Mouse (Mus musculus): ENCODE results near the gene Smarce1.

Gene Smarce1

DNA sequence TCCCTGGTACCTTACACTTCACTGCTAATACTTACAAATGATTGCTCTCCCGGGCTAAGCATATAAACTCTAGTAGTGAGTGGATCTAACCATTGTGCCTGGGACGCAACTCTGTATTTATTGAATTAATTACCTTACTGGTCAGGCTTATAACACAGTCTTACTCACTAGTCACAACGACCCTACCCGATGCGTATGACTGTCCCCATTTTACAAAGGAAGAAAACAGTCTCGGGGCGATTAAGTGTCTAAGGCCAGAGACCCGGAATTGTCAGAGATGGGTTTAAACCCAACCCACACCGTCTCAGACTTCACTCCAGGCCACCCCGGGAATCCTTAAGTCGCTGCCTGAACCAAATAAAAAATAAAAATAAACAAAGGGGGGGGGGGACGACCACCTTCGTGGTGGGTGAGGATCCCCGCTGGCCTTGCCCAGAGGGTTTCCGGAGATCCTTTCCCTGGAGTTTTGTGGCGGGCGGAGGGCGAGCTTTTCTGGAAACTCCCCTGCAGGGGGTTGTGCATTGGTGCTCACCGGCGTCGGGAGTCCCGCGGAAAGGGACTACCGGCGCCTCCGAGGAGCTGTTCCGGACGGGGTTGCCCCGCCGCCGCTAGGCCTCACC is 1.1 kb downstream of the Smarce1 start:
- DNase-seq (ENCODE audit: low read depth, low spot score): peak; percentile 30

DNA sequence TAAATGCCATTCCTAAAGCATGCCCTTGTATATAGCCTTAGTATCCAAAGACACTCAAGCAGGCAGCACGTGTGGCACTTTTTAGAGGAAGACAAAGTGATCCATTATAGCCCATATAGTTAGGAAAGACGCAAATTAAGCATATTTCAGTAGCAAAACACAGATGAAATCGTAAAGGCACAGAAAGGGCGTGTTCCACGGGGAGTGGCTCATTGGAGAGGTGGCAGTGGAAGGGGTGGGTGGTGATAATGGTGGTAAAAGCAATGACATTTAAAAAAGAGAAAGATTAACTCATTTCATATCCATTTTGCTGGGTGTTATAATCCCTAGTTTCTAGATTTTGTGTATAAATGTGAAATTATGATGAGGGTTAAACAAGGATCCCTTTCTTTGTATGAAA is 4.5 kb downstream of the Smarce1 start:
- no peak for DNase-seq (ENCODE audit: low read depth, low spot score)

DNA sequence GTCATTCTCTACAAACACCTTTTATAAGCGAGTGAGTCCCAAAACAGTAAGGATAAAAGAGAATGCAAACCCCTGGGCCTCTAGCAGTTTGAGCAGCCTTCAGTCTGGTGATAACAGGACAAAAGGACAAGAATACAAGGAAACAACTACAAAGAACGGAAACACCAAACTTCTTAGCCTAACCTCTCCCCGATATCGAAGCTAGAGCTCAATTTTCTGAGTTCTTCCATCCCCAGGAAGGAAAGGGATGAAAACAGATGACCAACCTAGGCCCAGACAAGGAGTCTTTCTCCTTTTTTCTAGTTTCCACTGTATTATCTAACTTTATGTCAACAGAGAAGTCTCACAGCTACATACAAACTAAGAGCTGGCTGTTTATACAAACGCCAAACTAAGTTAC is 7.5 kb downstream of the Smarce1 start:
- DNase-seq (ENCODE audit: low read depth, low spot score): no peak

DNA sequence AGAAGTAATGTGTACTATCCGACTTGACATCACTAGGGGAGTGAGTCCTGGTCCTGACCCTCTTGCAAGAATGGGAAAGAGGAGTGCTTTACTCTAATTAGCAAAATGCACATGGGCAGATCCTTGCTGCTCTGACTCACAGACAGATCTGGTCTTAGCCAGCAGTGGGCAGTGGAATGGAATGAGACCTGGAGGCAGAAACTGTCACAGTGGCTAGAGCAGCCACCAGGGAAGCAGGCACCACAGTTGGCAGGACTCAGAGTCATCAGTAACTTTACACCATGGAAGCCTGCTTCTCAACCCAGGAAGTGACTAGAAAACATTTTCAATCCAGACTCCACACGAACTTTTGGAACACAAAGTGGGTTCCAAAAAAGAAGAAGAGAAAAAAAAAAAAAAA is 9.0 kb downstream of the Smarce1 start:
- no peak for DNase-seq (ENCODE audit: low read depth, low spot score)

DNA sequence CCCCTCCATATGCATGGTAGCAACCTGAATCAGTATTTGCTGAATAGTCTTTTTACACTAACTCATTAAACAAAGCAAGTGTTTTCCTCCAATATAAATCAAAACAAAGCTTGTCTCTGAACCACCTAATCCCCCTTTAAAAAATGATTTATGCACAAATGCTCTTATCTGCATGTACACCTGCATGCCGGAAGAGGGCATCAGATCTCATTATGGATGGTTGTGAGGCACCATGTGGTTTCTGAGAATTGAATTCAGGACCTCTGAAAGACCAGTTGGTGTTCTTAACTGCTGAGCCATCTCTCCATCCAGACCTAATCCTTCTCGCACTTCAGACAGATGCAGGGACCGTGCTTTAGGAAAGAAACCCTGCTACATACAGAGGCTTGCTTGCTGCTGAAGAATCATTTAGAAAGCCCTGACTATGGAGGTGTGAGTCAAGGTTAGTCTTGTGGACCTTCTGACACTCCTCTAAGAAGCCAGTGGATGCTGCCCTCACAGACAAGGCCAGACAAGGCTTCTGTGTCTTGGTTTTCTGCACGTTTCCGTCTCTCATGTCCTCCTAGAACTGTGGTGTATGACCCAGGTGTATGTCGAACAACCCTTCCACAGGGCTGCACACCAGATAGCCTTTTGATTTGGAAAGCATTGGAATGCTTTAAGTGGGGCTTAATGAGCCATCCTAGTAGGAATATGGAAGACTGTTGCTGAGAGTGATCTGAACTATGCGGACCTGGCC is 13.4 kb downstream of the Smarce1 start:
- no peak for DNase-seq (ENCODE audit: low read depth, low spot score)

DNA sequence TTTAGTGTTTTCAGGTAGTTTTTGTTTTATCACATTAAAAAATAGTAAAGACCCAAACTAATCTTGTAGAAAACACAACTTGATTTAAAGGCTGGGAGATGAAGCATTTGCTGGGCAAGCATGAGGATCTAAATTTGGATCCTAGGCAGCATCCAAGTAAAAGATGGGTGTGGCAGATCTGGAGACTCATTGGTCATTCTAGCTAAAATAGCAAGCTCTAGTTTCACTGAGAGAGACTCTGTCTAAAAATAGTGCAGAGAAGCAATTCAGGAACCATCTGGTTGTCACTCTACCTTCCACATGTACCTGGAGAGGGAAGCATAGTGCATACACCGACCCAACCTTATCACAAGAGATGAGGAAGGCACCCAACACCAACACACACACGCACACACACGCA is 14.6 kb downstream of the Smarce1 start:
- DNase-seq (ENCODE audit: low read depth, low spot score): no peak

DNA sequence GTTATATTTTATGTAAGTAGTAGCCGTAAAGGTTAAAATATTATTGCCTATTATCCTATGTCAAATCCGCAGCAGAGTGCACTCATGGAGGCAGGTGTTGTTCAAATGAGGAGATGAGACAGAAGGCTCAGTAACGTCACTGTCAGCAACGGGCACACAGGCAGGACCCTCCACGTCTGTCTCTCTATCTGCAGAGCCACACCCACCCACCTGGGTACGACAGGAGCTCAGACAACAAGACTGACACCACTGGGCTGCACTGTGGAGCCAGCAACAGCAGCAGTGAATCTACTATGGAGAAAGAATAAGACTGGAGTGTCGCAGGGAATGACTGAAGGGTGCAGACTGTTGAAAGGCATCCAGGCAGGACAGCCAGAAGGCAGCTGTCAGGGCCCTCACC is 18.1 kb downstream of the Smarce1 start:
- no peak for DNase-seq (ENCODE audit: low read depth, low spot score)

DNA sequence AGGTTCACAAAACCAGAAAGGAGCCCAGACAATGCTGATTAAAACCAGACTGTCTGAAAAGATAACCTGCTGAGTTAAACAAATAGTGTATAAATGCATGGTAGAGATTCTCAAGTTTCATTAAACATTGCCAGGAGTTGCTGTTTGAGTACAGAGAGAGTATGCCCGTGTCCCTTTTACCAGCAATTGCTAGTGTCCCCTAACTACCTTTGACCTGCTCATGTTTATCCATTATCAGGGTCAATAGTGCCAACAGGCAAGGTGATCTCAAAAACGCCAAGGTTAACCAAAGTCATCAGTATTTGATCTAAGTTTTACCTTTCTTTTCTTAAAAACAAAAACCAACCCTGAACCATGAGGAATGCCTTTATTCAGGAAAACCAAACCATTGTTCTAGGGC is 18.9 kb downstream of the Smarce1 start:
- DNase-seq (ENCODE audit: low read depth, low spot score): no peak

DNA sequence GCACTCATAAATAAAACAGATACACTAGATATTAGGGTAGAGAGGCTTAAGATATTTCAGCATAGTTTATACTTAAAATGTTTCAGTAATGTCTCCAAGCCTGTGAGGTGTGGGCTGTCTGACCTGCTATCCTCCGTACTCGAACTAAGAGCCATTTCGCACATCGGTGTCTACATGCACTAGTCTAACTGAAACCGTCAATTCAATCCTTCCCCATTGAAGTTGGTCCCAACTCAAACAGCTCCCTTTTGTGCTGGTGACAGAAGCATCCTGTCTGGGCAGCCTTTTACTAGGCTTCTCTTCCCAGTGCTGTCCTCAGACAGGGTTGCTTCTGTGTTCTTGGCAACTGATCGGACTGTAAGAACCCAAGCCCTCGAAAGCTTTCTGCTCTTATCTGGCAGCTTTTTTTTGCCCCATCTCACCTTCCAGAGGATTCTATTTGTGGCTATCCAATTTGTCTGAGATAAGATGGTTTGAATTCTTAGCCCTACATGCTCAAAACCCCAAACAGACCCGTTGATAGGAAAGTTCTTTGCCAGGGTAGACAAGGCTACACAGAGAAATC is 22.6 kb downstream of the Smarce1 start:
- no peak for DNase-seq (ENCODE audit: low read depth, low spot score)

DNA sequence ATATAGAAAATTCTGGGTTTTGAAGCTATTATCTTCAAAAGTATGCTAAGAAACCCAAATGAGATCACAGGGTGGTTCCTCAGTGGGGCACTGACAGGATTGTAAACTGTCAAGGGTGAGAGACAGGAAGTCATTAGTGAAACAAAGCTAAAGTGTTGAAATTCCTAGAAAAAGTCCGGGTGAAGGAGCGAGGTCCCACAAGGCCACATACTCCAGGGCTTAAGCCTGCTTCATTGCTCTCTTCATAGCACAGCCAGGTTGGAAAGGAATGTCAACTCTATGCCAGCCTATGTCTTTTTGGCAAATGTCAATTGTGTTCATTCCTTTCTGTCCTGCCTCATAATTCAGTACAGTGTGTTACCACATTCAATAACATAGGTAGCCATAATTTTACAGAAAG is 23.4 kb downstream of the Smarce1 start:
- DNase-seq (ENCODE audit: low read depth, low spot score): no peak

DNA sequence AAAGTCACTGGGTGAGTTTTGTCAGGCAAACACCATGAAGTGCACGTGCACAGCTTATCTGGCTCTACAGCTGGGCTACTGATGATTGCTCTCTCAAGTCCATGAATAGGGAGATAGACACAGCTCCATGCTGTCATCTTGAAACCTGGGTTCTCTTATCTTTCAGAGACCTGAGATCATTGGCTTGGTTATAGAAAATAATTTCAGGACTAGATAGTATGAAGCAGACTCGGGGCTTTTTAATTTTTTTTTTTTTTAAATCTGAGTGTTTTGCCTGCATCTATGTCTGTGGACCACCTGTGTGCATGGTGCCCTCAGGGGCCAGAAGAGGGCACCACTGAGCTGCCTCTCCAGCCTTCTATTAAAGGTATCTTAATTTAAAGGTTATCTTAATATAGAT is 23.9 kb downstream of the Smarce1 start:
- DNase-seq (ENCODE audit: low read depth, low spot score): no peak

DNA sequence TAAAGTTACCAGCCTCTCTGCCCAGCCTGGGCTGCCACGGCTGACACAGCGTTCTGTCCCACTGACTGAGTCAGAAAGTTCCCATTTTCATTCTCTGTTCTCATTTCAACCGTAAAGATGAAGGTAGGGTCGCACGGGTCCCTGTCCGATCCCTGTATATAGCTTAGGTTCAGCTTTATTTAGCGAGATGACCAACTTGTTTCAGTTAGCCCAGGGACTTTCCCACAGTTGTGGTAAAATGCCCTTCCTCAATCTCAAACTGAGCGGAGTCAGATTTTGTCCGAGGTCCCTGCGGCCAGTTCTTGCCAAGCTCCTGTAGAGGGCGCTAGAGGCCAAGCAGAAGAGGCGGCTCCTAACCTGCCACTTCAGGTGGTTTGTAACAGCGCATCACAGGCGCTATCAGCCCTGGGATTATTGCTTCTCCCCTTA is 41.6 kb downstream of the Smarce1 start:
- peak; percentile 35 for DNase-seq (ENCODE audit: low read depth, low spot score)

DNA sequence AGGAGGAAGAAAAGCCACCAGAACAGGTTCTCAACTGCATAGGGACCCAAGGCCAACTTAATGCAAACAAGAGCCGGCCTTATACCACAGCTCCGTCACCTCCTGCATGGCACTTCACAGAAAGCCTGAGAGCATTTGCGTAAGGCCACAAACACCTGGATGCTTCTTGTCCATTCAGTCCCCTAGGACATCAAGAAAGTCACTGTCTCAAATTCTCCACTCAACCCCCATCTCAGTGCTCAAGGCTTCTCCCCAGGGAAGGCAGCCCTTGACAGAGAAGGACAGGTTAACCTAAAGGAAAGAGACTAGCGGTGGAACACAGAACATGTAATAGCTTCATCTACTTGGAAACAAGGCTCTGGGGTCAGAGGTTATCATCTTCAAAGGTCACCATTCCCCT is 43.5 kb downstream of the Smarce1 start:
- no peak for DNase-seq (ENCODE audit: low read depth, low spot score)

DNA sequence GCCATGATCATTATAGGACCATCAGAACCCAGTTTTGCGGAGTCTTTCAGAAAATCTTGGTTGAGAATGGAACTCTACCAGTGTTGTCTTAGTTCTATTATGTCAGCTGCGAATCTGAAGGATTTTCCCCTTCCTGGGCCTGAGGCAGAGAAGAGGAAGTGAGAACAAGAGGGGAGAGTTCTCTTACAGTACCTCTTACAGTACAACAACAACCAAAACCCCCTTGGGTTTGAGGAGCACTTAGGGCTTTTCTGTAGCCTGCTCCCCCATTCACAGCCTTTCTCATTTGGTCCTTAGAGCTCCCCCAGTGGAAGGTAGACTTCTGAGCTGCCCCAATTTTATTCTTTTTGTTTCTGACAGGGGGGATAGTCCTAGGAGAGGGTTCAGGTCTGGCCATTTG is 44.0 kb downstream of the Smarce1 start:
- DNase-seq (ENCODE audit: low read depth, low spot score): no peak

DNA sequence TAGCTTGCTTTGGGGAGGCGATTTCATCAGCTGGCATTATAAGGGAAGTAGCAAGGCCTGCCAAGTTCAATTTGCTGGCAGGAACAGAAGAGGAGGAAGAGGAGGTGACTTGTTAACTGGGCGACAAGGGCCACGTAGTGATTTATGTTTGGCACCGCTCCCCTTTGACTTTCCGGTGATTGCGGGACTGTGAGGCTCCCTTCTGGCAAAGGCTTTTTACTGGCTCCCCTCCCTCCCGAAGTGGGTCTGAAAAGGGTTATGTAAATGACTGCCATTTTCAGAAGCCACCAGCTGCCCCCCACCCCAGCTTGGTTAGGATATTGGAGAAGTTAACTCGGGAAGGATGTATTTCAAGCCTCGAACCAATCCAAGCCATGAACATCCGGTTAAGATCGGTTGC is 48.2 kb downstream of the Smarce1 start:
- DNase-seq (ENCODE audit: low read depth, low spot score): no peak

DNA sequence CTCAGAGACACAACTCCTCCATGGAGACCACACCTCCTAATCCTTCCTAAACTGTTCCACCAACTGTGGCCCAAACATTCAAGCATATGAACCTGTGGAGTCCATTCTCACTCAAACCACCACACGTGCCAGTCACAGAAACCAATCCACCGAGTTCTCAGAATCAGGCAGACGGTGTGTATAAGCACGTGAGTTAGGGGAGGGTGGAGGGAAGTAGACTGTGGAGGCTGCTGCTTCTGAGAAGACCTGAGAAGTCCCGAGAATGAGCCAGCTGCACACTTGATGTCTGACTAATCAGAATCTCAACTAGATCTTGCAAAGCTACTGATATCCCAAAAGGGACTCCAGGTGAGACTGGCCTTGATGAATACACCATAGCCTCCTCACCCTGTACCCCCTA is 50.7 kb downstream of the Smarce1 start:
- DNase-seq (ENCODE audit: low read depth, low spot score): no peak

DNA sequence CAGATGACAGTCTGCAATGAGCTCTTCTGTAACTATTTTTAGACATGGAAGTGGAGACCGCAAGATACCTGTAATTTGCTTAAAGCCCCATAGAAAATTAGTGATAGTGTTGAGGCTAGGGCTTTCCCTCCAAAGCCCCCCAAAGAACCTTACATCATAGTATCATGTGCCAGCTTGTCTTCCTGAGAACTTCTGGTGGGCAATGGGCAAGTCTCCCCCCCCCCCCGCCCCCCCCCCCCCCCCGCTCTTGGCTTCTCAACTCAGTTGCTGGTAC is 53.0 kb downstream of the Smarce1 start:
- DNase-seq (ENCODE audit: low read depth, low spot score): no peak

DNA sequence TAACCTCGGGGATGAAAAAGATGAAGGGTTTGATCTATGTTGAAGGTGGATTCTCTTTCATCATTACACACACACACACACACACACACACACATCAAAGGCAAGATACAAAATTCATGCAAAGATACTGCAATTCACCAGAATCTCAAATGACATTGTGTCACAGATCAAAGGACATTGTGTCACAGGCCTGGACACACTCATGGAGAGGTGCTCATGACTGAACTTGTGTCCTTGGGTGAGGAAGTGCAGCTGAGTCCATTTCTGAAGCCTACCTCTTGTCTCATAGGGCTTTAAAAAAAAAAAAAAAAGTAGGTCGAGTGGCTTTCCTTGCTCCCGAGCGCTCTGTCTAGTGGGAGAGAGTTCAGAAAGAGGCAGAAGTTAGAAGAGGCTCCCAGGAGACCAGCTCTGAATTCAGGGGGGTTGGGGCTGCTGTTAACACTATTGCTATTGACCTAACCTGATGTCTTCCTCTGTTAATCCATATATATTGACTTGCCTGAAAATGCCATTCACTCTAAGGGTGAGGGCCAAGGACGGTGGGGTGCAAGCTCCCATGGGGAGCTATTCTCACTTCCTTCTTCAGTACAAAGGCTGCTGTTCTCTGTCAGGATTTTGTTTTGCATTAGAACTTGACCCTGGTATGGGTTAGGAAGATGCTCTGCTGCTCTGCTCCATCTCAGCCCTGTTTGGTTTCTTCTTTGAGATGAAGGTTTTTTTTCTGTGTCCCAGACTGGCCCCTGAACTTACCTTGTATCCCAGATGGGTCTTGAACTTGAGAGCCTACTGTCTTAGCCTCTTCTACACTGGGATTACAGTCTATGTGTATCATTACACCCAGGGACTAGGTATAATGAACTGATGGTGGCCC is 53.5 kb downstream of the Smarce1 start:
- no peak for DNase-seq (ENCODE audit: low read depth, low spot score)

DNA sequence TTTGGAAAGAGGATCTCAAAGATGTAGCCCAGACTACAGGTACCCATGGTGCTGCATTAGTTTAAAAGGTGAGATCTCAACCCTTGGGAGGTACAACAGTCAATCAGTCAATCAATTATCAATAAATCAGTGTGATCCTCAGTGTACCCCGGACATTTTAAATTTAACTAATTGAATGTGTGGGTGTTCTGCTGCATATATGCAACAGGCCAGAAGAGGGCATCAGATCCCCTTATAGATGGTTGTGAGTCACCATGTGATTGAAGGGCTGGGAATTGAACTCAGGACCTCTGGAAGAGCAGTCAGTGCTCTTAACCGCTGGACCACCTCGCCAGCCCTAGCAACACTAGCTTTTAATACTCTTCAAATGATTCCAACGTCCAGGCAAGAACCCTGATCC is 58.8 kb downstream of the Smarce1 start:
- DNase-seq (ENCODE audit: low read depth, low spot score): no peak

DNA sequence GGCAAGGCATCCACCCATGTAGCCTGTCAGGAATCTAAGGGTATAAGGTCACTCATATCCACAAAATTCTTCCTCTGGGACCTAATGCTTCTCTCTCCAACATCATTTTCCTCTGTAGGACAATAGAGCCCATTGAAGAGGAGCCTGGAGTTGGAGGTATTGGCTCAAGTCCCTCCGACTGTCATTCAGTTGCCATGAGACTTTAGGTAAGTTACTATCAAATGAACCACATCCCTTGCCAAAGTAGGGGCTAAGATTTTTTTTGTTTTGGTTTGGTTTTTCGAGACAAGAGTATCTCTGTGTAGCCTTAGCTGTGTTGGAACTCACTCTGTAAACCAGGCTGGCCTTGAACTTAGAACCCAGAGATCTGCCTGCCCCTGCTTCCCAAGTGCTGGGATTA is 59.4 kb downstream of the Smarce1 start:
- DNase-seq (ENCODE audit: low read depth, low spot score): no peak

DNA sequence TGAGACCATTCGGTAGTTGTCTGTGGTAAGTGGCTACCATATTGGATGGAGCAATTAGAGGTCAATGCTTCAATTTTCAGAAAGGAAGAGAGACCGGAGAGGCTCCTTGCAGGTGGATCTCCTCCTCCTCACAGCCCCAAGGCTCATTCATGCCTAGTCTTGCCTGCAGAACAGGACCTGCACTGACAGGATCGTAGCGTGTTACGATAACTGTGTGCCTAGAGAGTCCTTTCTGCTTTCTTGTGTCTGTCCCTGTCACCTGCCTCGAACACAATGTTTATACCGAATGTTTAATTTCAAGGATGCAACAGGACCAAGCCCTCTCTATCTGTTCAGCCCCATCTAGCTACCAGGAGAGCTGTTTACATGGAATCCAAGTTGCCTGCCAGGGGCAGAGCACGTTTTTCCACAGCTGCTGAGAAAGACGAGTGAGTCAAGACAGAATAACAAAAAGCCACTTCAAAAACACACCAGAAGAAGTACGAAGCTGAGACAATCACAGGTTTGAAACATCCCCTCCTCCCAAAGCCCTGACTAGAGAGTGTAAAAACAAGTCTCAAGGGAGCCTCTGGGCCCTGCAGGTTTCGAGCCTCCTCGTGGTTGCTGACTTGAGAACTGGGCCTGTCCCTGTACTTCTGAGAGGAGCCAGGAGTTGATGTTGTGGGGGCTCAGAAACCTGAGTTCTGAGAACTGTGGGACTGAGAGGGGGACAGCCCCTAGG is 60.1 kb downstream of the Smarce1 start:
- no peak for DNase-seq (ENCODE audit: low read depth, low spot score)

DNA sequence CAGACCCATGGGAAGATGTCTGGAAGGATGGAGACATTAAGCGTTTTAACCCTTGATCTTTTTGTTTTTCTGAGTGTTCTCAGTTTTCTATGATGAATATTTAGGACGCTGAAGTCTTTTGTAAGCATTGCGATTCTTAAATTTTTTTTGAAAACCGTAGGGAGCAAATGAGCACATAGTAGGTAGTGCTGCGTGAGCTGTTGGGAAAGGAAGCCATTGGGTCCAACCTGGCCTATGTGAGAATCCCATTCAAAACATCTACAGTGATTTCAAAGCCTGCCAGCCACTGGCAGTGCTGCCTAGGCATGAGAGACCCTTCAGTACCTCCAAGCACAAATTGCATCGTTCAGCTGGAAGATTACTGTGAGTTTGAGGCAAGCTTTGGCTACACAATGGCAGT is 60.8 kb downstream of the Smarce1 start:
- DNase-seq (ENCODE audit: low read depth, low spot score): no peak
